Comparison of ENCODE assay signal across 1 mouse cellular context in genomic region chr13:99939320-99939671, GRCm38 (mm10).
A peak's percentile ranks its signal among the peaks of the same experiment; 100 is the strongest.
TF ChIP-seq lines count a peak whose summit lies in the region.

No protein-coding gene starts in this region.

TF ChIP-seq in CH12.LX, 34 proteins besides CTCF, POLR2A, EP300 and RAD21 (continued from another document):
- TF ChIP-seq ETS1 (conservative IDR thresholded peaks at IDR 0.05; ENCODE audit: low read depth, low read length) = peak; percentile 87
- TF ChIP-seq SMC3 (IDR thresholded peaks at IDR 0.05; ENCODE audit: low read depth, low read length) = no peak
- TF ChIP-seq NELFE (IDR thresholded peaks at IDR 0.05; ENCODE audit: low read depth, low read length) = peak; percentile 41
- 0 out of 2 replicates have a peak, but pooled peaks have one; percentile 20 for TF ChIP-seq MAZ (IDR thresholded peaks at IDR 0.05; ENCODE audit: low read depth, low read length)
- 0 out of 2 replicates have a peak, but pooled peaks have one; percentile 33 for TF ChIP-seq NRF1 (IDR thresholded peaks at IDR 0.05; ENCODE audit: low read depth, low read length)
